Mouse (Mus musculus) cerebellum, adult 18-20 months (tissue): ENCODE results near the gene Tmem252.

Source experiments
- DNase-seq, 2 experiments: peaks; one replicate each; pipeline ENCODE4 v3.0.0; 2021

The Tmem252 gene

DNA sequence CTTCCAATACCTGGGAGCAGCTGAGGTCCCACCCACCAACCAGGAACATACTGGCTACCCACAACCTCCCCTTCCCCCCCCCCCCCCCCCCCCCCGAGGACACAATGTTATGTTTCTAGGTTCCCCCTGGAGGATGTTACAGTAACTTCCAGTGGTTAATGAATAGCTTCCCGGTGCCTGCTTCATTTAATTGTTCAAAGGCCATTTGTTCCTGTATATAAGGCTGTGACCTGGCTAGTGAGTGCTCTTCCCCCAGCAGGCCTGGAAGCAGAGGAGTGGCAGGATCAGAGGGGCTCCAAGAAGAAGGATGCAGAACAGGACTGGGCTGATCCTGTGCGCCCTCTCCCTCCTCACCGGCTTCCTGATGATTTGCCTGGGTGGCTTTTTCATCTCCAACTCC is at the start of gene Tmem252:
Tmem252 (plus strand) TSS at position 247 of the 400 bp plus-strand sequence.
- DNase-seq = no peak

- no peak for DNase-seq
These were observed 45.8 kb upstream of the Tmem252 start for GRCm38 (mm10) chr19:24628049-24628448.

DNA sequence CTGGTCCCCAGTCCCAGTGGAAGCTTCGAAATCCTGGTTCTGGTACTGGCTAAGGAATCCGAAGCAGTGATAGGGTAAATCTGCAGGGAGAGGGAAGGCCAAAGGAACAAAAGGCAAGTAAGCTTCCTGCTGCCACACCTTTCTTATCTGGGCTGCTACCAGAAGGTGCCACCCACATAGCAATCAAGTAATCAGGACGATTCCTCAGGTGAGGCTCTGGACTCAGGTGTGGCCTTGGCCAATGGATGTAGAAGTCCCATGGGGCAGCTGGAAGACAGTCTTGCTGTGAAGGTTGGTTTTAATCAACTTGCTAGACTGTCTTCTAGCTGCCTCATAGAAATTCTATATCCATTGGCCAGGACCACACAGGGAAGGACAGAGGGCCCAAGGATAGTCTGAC is 40.8 kb upstream of the Tmem252 start:
- DNase-seq = no peak

GRCm38 (mm10) chr19:24634602-24635001 is 39.2 kb upstream of the Tmem252 start:
- DNase-seq = peak; percentile 58 to 62

DNA sequence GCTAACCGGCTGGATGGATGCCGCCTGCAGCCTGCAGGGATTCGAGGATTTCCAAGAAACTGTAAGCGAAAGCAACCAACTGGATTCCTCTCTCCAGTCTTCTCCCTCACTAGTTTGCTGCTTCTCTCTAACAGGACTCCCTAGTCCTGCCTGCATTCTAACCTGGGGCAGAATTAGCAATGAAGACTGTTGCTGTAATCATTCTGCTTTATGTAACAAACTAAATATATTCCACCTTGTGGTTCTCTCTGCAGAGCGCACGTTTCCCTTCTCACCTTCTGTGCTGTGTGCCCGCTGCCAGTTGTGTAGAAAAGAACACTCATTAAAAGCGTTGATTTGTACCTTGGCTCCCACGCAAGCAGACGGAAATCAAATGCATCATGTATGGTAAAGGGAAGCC is 37.2 kb upstream of the Tmem252 start:
- DNase-seq = no peak

GRCm38 (mm10) chr19:24637988-24638387 is 35.8 kb upstream of the Tmem252 start:
- DNase-seq = no peak

DNA sequence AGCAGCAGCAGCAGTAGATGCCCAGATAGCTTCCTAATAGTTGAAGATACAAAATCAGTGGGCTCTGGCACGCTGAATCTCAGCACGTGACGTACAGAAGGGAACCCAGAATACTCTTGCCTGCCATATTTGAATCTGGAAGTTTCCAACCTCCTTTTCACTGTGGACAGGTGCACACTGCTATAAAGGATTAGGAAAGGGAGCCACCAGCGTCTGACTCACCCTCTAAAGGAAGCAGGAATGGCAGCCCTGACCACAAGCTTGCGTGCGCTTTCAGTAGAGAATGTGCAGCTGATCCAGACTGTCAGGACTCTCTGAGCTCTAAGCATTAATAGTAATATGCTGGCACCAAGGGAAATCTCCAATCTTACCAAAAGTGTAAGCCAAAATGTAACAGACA is 32.8 kb upstream of the Tmem252 start:
- no peak for DNase-seq

DNA sequence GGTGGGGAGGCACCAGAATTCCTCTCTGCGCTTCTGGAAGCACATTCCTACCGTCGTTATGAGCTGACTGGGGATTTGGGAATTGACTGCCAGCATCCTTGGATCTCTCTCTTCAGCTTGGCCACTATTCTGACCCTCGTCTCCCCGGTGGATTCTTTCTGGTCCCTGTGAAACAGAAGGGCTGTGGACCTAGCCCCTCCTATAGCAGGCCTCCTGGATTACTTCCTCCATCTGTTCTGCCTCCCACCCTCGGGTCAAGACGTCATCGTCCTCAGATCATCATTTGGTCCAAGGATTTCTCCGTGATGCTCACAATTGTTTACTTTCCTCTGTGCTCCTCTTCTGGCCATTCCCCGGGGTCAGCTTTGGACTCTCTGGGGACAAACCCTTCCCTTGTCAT is 28.8 kb upstream of the Tmem252 start:
- DNase-seq = no peak

DNA sequence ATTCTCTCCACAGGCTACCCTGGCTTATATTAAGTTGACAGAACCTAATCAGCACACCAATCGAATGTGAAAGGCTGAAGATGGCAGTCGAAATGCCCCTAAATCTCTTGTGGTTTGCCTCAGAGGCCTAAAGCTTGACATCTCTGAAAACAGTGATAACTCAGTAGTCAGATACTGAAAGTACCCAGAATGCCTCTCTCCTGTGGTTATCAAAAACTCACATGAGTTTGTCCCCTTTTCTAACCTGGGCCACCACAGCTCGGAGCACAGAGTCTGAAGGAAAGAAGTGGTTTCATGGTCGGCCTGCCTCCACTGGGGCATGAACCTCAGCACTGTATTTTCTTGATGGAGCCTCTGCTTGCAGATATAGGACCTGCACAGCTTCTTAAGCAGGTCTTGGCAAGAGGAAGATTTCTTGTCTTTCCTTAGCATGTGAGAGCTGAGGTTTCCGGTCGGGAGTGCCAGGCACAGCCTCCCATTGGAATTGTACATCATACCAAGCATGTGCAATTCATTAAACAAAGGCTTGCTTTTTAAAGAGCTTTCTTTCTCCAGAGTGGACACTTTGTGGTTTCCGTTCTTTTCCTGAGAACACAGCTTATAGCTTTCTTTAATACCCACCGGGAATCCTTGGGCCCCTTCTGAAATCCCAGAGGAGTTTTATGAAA is 27.5 kb upstream of the Tmem252 start:
- DNase-seq = no peak

DNA sequence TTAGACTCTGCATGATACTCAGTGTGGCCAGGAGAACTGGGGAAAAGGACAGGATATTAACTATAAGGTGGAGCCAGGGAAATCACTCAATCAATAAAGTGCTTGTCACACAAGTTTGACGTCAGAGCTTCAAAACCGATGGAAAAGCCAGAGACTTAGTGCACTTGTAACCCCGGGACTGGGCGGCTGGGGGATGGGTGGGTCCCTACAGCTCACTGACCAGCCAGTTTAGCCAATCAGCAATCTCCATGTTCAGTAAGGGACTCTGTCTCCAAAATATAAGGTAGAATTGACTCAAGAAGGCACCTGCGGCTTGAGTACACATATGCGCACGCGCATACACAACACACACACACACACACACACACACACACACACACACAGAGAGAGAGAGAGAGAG is 25.8 kb upstream of the Tmem252 start:
- no peak for DNase-seq

GRCm38 (mm10) chr19:24650428-24650827 is 23.4 kb upstream of the Tmem252 start:
- DNase-seq = no peak

DNA sequence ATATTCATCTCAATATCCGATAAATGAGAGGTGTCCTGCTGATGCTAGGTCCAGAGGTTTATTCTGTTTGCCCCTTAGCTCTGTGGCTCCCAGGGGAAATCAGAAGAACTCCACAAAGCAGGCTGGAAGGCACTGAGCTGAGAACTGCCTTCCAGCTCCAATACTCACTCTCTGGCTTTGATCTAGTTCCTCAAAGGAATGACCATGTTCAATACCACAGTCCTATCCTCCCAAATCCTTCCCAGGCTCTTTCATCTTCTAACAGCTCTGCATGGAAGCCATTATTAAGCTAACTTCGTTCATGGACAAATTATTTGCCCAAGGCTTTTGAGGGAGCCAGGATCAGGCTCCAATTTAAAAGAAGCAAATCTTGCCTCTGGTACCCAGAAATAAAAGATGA is 22.2 kb upstream of the Tmem252 start:
- DNase-seq = no peak

GRCm38 (mm10) chr19:24652342-24653019 is 21.3 kb upstream of the Tmem252 start:
- DNase-seq = no peak

- DNase-seq = no peak
These were observed 20.5 kb upstream of the Tmem252 start for GRCm38 (mm10) chr19:24653230-24653799.

DNA sequence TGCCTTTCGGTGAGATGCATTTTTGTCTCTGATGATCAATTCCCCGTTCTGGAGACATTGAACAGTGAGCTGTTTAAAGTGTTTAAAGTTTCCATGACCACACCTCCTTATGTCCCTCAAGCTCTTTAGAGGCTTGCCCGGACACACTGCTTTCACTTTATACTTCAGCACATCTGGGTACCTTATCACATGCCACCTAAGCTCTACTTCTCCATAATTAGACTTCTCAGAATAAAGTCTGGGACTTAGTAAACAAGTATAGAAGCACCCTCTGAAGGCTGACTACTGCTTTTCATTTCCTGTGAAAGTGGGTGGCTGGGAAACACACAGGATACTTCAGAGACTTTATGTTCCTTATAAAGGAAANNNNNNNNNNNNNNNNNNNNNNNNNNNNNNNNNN is 16.8 kb upstream of the Tmem252 start:
- no peak for DNase-seq

GRCm38 (mm10) chr19:24662346-24662745 is 11.5 kb upstream of the Tmem252 start:
- DNase-seq = no peak

DNA sequence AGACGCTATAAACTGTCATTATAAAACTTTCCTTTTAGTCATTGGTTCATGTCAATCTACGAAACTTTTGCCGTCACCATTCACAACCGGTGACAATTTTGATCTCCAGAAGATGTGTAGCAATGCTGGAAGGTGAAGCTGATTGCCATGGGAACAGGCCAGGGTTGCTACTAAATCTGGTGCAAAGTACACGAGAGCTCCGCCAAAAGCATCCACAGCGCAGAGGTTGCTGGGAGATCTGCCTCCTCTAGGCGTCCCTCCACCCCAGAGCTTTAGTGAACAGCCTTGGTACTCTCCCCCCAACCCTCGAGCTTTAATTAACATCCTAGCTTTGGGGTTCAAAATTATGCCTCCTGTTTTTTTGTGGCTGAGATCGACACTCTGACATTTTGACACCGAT is 8.0 kb upstream of the Tmem252 start:
- DNase-seq = no peak

DNA sequence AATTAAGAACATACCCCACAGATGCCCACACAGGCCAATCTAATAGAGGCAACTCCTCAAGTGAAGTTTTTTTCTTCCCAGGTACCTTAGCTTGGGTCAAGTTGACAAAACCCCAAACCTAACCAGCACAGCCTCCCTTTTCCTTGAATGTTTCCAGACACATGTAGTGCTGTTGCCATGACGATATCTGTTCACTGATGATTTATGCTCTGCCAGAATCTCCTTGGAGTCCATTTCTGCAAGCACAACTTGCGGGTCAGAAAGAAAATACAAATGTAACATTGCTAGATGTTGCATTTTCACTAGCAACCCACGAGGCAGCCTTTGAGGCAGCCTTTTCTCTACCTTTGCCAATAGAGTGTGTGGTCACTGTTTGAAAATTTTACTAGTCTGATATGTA is 6.3 kb upstream of the Tmem252 start:
- no peak for DNase-seq

DNA sequence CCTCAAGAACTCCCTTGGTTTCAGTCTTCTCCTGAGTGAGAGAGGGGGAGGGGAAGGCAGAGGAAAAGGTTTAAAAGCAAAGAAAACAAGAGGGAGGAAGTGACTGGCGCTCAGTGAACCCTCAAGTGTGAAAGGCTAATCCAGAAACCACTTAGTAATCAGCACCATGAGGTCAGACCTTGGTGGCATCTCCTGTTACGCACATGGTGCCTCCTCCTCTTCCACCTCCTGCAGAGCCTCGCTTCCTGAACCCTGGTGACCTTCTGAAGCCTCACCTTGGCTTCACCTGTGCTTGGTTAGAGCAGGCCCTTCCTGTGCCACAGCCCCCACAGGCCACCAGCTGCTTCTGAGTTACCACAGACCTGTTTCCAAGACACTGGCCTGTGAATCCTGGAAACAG is 2.2 kb upstream of the Tmem252 start:
- DNase-seq = no peak

- DNase-seq = no peak
These were observed 1.3 kb upstream of the Tmem252 start for GRCm38 (mm10) chr19:24672366-24672960.

DNA sequence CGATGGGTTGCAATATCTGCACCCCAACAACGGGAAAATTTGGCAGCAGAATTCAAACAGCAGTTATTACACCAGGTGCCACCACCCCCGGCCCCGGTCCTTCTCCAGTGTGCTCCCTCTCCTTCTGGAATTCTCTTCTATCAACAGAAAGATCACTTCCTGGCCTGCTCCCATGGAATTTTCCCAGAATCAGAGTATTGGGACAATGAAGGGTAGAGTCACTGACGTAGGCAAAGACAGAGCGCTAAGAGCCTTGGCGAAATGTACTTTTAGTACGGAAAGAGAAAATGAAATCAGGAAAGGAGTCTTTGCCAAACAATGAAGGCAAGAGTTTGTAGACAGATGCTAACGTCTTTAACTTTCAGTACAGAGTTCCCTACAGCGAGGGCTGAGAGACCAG is 477 bp upstream of the Tmem252 start:
- DNase-seq = no peak

DNA sequence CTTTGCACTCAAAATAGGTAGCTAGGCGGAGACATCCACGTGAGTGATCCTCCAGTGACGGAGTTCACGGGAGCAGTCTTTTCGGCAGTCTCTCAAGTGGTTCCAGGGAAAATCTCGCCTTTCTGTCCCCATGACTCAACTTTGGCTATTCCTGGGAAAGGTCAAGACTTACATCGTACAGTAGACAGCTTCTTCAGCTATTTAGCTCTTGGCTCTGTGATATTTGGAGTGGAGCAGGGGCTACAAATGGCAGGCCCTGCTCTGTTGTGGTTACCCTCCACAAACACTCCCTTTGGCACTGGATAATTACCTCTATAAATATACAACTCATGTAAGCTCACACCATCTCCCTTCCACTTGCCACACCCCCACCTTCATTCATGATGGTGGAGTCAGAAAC is 2.6 kb downstream of the Tmem252 start:
- DNase-seq = no peak

DNA sequence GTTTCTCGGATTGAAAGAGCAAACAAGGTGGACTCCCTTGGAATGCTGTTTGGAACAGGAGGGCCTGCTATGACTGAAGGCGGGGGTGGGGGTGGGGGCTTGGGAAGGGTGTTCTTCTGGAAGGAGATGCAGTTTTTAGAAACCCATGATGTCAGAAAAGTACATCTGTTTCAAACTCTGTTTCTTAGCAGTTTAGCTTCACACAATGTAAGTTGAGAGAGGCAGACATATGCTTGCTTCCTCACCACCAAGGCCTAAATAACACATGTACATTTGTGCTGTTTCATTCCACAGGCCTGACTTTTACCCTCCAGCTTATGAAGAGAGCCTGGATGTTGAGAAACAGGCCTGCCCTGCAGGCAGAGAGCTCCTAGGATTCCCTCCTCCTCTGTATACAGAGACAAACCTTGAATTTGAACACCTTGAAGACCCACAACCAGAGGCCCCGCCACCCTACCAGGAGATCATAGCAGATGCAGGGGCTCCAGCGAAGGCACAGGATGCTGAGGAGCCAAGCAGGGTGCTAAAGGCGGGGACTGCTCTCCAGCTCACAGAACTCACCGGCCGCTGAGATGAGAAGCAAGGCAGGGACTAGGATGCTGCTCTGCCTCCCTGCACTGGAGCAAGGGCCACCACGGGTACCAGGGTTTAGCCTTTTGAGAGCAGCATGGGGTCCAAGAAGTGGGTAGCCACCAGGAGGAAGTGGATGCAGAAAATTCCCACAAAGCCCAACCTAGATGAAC is 3.6 kb downstream of the Tmem252 start:
- no peak for DNase-seq
